Mouse (Mus musculus) forebrain, embryonic 11.5 days (tissue): ENCODE measurements at regions not wholly inside any gene's neighbourhood (a gene's known extent, or its start where the extent isn't known, plus 50 kb on each side); places are given as distances from the start of the nearest gene placed in this dataset.

Source experiments
- ATAC-seq: fragments of 200-750 bp; cut with Nextera tagmentation; replicated peaks from 2 replicates; pipeline ENCODE4 v1.8.0; 2017; ENCODE audit warnings: moderate TSS enrichment; ENCODE audit not compliant: low FRiP score
- DNase-seq: peaks from one replicate; pipeline ENCODE4 v3.0.0-alpha.2; 2017; ENCODE audit warnings: low spot score
- H3K27ac ChIP-seq: fragments of 300-500 bp; sonication (generic); 2 replicates; pipeline ENCODE4 v1.5.1; 2014; ENCODE audit warnings: low read depth, low read length
- H3K27me3 ChIP-seq: fragments of 300-500 bp; sonication (generic); 2 replicates; pipeline ENCODE4 v1.6.1; 2014; ENCODE audit warnings: mild to moderate bottlenecking, low read length, mixed read lengths; ENCODE audit not compliant: control insufficient read depth, insufficient read depth
- H3K36me3 ChIP-seq: fragments of 300-500 bp; sonication (generic); 2 replicates; pipeline ENCODE4 v1.6.1; 2014; ENCODE audit warnings: mild to moderate bottlenecking, low read length, moderate library complexity, mixed read lengths; ENCODE audit not compliant: control insufficient read depth, insufficient read depth
- H3K4me1 ChIP-seq: fragments of 300-500 bp; sonication (generic); replicated peaks from 2 replicates; pipeline ENCODE4 v1.6.1; 2014; ENCODE audit warnings: low read length, mixed read lengths; ENCODE audit not compliant: control insufficient read depth, insufficient read depth
- H3K4me2 ChIP-seq: fragments of 300-500 bp; sonication (generic); 2 replicates; pipeline ENCODE4 v1.6.1; 2014; ENCODE audit warnings: low read depth, mild to moderate bottlenecking, low read length, moderate library complexity, mixed read lengths; ENCODE audit not compliant: severe bottlenecking
- H3K4me3 ChIP-seq: fragments of 300-500 bp; sonication (generic); 2 replicates; pipeline ENCODE4 v1.5.1; 2014; ENCODE audit warnings: low read depth, low read length
- H3K9ac ChIP-seq: fragments of 300-500 bp; sonication (generic); 2 replicates; pipeline ENCODE4 v1.6.1; 2014; ENCODE audit warnings: low read length
- H3K9me3 ChIP-seq: fragments of 300-500 bp; sonication (generic); 2 replicates; pipeline ENCODE4 v1.6.1; 2016; ENCODE audit warnings: low read length, mixed read lengths; ENCODE audit not compliant: control insufficient read depth
- WGBS: fragments of 180-500 bp; shearing (Covaris S2); extraction: QIAGEN DNeasy Blood & Tissue Kit; methylation state at CpG from one replicate; pipeline ENCODE4 v1.1.7; 2014; 5-methylcytosine and 5-hydroxymethylcytosine counted together

- no peaks in the 10 kb centered on the region for H3K27me3 ChIP-seq
- ATAC-seq (no peak), DNase-seq (no peak)
- no peaks in the 10 kb centered on the region for H3K9me3 ChIP-seq
- WGBS, result 91% methylated on average over 3 of the region's 3 CpGs
- H3K36me3 ChIP-seq, result no peaks in the 10 kb centered on the region
- H3K27ac ChIP-seq, result no peak overlapping the region
- H3K4me2 ChIP-seq, result no peak overlapping the region
- H3K4me3 ChIP-seq, result no peak overlapping the region
- no peaks in the 10 kb centered on the region for H3K4me1 ChIP-seq
- H3K9ac ChIP-seq, result no peak overlapping the region
Observed at GRCm38 (mm10) chr15:59954345-59954744, 62.1 kb downstream of the 4933412E24Rik start.

GRCm38 (mm10) chr15:59953857-59954256, 62.6 kb downstream of the 4933412E24Rik start:
- Histone ChIP-seq H3K9ac (no peak overlapping the region), H3K4me1 (no peaks in the 10 kb centered on the region), H3K27me3 (no peaks in the 10 kb centered on the region), H3K4me2 (no peak overlapping the region), H3K27ac (no peak overlapping the region), H3K9me3 (no peaks in the 10 kb centered on the region), H3K4me3 (no peak overlapping the region), H3K36me3 (no peaks in the 10 kb centered on the region)
- ATAC-seq (no peak), DNase-seq (no peak)
- WGBS, result 85% methylated on average over 4 of the region's 4 CpGs

GRCm38 (mm10) chr15:59950617-59951216, 65.7 kb downstream of the 4933412E24Rik start:
- Histone ChIP-seq H3K36me3 (no peaks in the 10 kb centered on the region), H3K27me3 (no peaks in the 10 kb centered on the region), H3K4me1 (no peaks in the 10 kb centered on the region), H3K4me3 (no peak overlapping the region), H3K9ac (no peak overlapping the region), H3K9me3 (no peaks in the 10 kb centered on the region), H3K27ac (no peak overlapping the region), H3K4me2 (no peak overlapping the region)
- ATAC-seq (no peak), DNase-seq (no peak)
- WGBS, result 87% methylated on average over 3 of the region's 3 CpGs

GRCm38 (mm10) chr15:59945208-59945607, 71.2 kb downstream of the 4933412E24Rik start:
- Histone ChIP-seq H3K36me3 (no peaks in the 10 kb centered on the region), H3K27me3 (no peaks in the 10 kb centered on the region), H3K9ac (no peak overlapping the region), H3K4me1 (peaks cover 4% of the 10 kb centered on the region; the same call in 1 of the 2 replicates), H3K9me3 (no peaks in the 10 kb centered on the region), H3K4me2 (no peak overlapping the region), H3K27ac (no peak overlapping the region), H3K4me3 (no peak overlapping the region)
- DNase-seq (peak; percentile 70), ATAC-seq (peak; percentile 69)
- 1% methylated on average over 8 of the region's 8 CpGs for WGBS

- H3K4me2 ChIP-seq, result no peak overlapping the region
- no peak overlapping the region for H3K27ac ChIP-seq
- ATAC-seq (no peak), DNase-seq (no peak)
- no peaks in the 10 kb centered on the region for H3K4me1 ChIP-seq
- H3K36me3 ChIP-seq, result no peaks in the 10 kb centered on the region
- no peak overlapping the region for H3K9ac ChIP-seq
- no peaks in the 10 kb centered on the region; the same call in 1 of the 2 replicates for H3K9me3 ChIP-seq
- H3K27me3 ChIP-seq, result no peaks in the 10 kb centered on the region
- WGBS, result 49% methylated on average over 5 of the region's 5 CpGs
- H3K4me3 ChIP-seq, result no peak overlapping the region
Observed at GRCm38 (mm10) chr15:59936486-59936885, 79.9 kb downstream of the 4933412E24Rik start.

- no peak for ATAC-seq
- 76% methylated on average over 4 of the region's 4 CpGs for WGBS
- no peaks in the 10 kb centered on the region for H3K4me1 ChIP-seq
Observed at GRCm38 (mm10) chr15:59913860-59914259, 102.6 kb downstream of the 4933412E24Rik start.

GRCm38 (mm10) chr15:59908300-59908699, 108.1 kb downstream of the 4933412E24Rik start:
- Histone ChIP-seq H3K9me3 (no peaks in the 10 kb centered on the region), H3K4me3 (no peak overlapping the region), H3K36me3 (no peaks in the 10 kb centered on the region), H3K9ac (no peak overlapping the region), H3K27me3 (no peaks in the 10 kb centered on the region), H3K4me2 (no peak overlapping the region), H3K4me1 (no peaks in the 10 kb centered on the region; the same call in 1 of the 2 replicates), H3K27ac (no peak overlapping the region)
- no peak for ATAC-seq
- no peak for DNase-seq
- 76% methylated on average over 2 of the region's 2 CpGs for WGBS

More at GRCm38 (mm10) chr15:59913860-59914259, 102.6 kb downstream of the 4933412E24Rik start:
- Histone ChIP-seq H3K27me3 (no peaks in the 10 kb centered on the region), H3K9ac (no peak overlapping the region), H3K27ac (no peak overlapping the region), H3K4me2 (no peak overlapping the region), H3K4me3 (no peak overlapping the region), H3K9me3 (no peaks in the 10 kb centered on the region), H3K36me3 (no peaks in the 10 kb centered on the region)
- DNase-seq, result no peak

- ATAC-seq, result no peak
- no peak for DNase-seq
Observed at GRCm38 (mm10) chr15:59905832-59906797, 110.3 kb downstream of the 4933412E24Rik start.

More at GRCm38 (mm10) chr15:59905832-59906797, 110.3 kb downstream of the 4933412E24Rik start:
- Histone ChIP-seq H3K27ac (no peak overlapping the region), H3K4me2 (no peak overlapping the region), H3K4me3 (no peak overlapping the region), H3K4me1 (no peaks in the 10 kb centered on the region; the same call in 1 of the 2 replicates), H3K9me3 (no peaks in the 10 kb centered on the region), H3K27me3 (no peaks in the 10 kb centered on the region), H3K9ac (no peak overlapping the region), H3K36me3 (no peaks in the 10 kb centered on the region)
- WGBS, result 83% methylated on average over 9 of the region's 9 CpGs
